ENCODE assay signal across 13 mouse cellular contexts in the genomic region with DNA sequence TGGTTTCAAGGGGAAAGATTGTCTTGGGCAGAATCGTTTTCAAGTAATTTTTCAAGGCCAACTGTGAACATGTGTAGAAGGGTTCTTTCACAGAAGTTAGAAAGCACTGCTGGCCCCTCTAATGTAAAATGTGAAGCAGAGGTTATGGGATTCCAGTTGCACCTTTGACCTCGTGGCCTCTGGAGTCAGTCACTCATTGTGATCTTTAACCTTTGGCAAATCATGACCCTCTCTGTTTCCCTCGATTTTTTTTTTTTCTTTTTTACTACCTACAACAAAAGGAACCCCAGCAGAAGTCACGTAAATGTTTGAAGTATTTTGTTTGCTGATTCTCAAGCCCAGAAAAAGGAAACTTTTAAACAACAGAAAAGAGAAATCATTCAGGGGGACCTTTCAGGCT.
DNase-seq lines count a peak whose midpoint lies in the region; ATAC-seq and TF ChIP-seq lines count a peak whose summit lies in the region.
"Had no signal": no experiment of that assay in that cellular context is flagged by ENCODE, and none has a peak within 500 bp of the region (broad histone marks: within the 10 kb centered on the region; RNA-seq: fewer than 3 reads in every experiment).

No protein-coding gene starts in this region.

- no peaks in the 10 kb centered on the region for H3K9me3 ChIP-seq in hindbrain, embryonic 10.5 days
- no peaks in the 10 kb centered on the region for H3K9me3 ChIP-seq in hindbrain, embryonic 13.5 days
- no peaks in the 10 kb centered on the region for H3K9me3 ChIP-seq in midbrain, embryonic 10.5 days (replicated peaks)
- H3K9me3 ChIP-seq in midbrain, postnatal 0 days (ENCODE audit: low read length), result no peaks in the 10 kb centered on the region
- H3K9me3 ChIP-seq in liver, embryonic 16.5 days (replicated peaks; ENCODE audit: control insufficient read depth, low read length), result no peaks in the 10 kb centered on the region
- H3K9me3 ChIP-seq: embryonic facial prominence, embryonic 13.5 days had no signal

- ATAC-seq in hindbrain, embryonic 13.5 days (ENCODE audit: low FRiP score), result no peak
- no peak for ATAC-seq in midbrain, postnatal 0 days (ENCODE audit: low FRiP score)
- peak; percentile 66 for ATAC-seq in liver, embryonic 16.5 days (ENCODE audit: low read depth)

- DNase-seq in hindbrain, embryonic 10.5 days (ENCODE audit: low spot score), result peak; percentile 71
- peak; percentile 45 for DNase-seq in midbrain, embryonic 10.5 days (ENCODE audit: low spot score)
- DNase-seq in midbrain, postnatal 0 days (ENCODE audit: low spot score), result no peak
- DNase-seq in forelimb bud, embryonic 11.5 days (ENCODE audit: low read depth, low spot score), result peak; percentile 23
- DNase-seq in gastrocnemius, postnatal 4 days (ENCODE audit: low spot score in 2 of 2), result no peak
- no peak for DNase-seq in cerebellum, adult 9-10 months
- DNase-seq: B cell, adult 2 months; cerebellum, adult 8-10 months; right cerebral cortex, postnatal 14 days had no signal

- no peak overlapping the region for H3K9ac ChIP-seq in hindbrain, embryonic 13.5 days
- no peak overlapping the region for H3K9ac ChIP-seq in midbrain, postnatal 0 days (replicated peaks; ENCODE audit: low read length, poor library complexity, severe bottlenecking)
- H3K9ac ChIP-seq in liver, embryonic 16.5 days (ENCODE audit: low read depth, low read length), result no peak overlapping the region
- H3K9ac ChIP-seq: embryonic facial prominence, embryonic 13.5 days; hindbrain, embryonic 14.5 days had no signal

- peaks cover 37% of the 10 kb centered on the region for H3K4me1 ChIP-seq in hindbrain, embryonic 10.5 days (replicated peaks)
- peaks cover 16% of the 10 kb centered on the region for H3K4me1 ChIP-seq in hindbrain, embryonic 13.5 days (replicated peaks)
- H3K4me1 ChIP-seq in midbrain, embryonic 10.5 days, result peaks cover 37% of the 10 kb centered on the region
- no peaks in the 10 kb centered on the region for H3K4me1 ChIP-seq in midbrain, postnatal 0 days (ENCODE audit: insufficient read depth, low read length)
- H3K4me1 ChIP-seq in liver, embryonic 16.5 days (ENCODE audit: control insufficient read depth, low read depth, low read length), result no peaks in the 10 kb centered on the region

- no peak overlapping the region for H3K4me2 ChIP-seq in hindbrain, embryonic 13.5 days
- H3K4me2 ChIP-seq in midbrain, postnatal 0 days (ENCODE audit: low read depth, low read length, poor library complexity, severe bottlenecking), result no peak overlapping the region
- H3K4me2 ChIP-seq in liver, embryonic 16.5 days (ENCODE audit: low read depth, low read length), result 0 out of 2 replicates have a peak overlapping the region, but pooled peaks have one; percentile 0

- no peaks in the 10 kb centered on the region for H3K27me3 ChIP-seq in hindbrain, embryonic 10.5 days (ENCODE audit: insufficient read depth, poor library complexity, severe bottlenecking)
- H3K27me3 ChIP-seq in hindbrain, embryonic 13.5 days, result no peaks in the 10 kb centered on the region
- peaks cover 6% of the 10 kb centered on the region; the same call in 1 of the 2 replicates for H3K27me3 ChIP-seq in midbrain, embryonic 10.5 days (ENCODE audit: low read depth, poor library complexity, severe bottlenecking)
- H3K27me3 ChIP-seq in midbrain, postnatal 0 days (ENCODE audit: insufficient read depth, low read length), result no peaks in the 10 kb centered on the region
- no peaks in the 10 kb centered on the region for H3K27me3 ChIP-seq in liver, embryonic 16.5 days (ENCODE audit: control insufficient read depth, insufficient read depth, low read depth, low read length)

- no peaks in the 10 kb centered on the region for H3K36me3 ChIP-seq in hindbrain, embryonic 10.5 days
- no peaks in the 10 kb centered on the region for H3K36me3 ChIP-seq in hindbrain, embryonic 13.5 days
- no peaks in the 10 kb centered on the region for H3K36me3 ChIP-seq in midbrain, embryonic 10.5 days
- no peaks in the 10 kb centered on the region for H3K36me3 ChIP-seq in midbrain, postnatal 0 days (ENCODE audit: insufficient read depth, low read length)
- no peaks in the 10 kb centered on the region for H3K36me3 ChIP-seq in liver, embryonic 16.5 days (ENCODE audit: control insufficient read depth, insufficient read depth)
- H3K36me3 ChIP-seq: embryonic facial prominence, embryonic 13.5 days had no signal

- 2% methylated on average over 4 of the region's 4 CpGs for WGBS in hindbrain, embryonic 10.5 days
- 9% methylated on average over 4 of the region's 4 CpGs for WGBS in hindbrain, embryonic 13.5 days
- WGBS in midbrain, embryonic 10.5 days, result under 1% methylated on average over 4 of the region's 4 CpGs
- 23% methylated on average over 4 of the region's 4 CpGs for WGBS in midbrain, postnatal 0 days
- WGBS in liver, embryonic 16.5 days (ENCODE audit: insufficient replicate concordance), result 20% methylated on average over 4 of the region's 4 CpGs

- H3K27ac ChIP-seq in hindbrain, embryonic 10.5 days, result peak overlapping the region; percentile 85
- H3K27ac ChIP-seq in hindbrain, embryonic 13.5 days, result no peak overlapping the region
- H3K27ac ChIP-seq in midbrain, embryonic 10.5 days (replicated peaks), result peak overlapping the region; percentile 79
- H3K27ac ChIP-seq in midbrain, postnatal 0 days (ENCODE audit: low read depth, low read length), result no peak overlapping the region
- H3K27ac ChIP-seq in liver, embryonic 16.5 days (ENCODE audit: low read length), result no peak overlapping the region
- H3K27ac ChIP-seq: embryonic facial prominence, embryonic 13.5 days; hindbrain, embryonic 14.5 days had no signal

- peak overlapping the region; percentile 13; the same call in 1 of the 2 replicates for H3K4me3 ChIP-seq in hindbrain, embryonic 10.5 days
- no peak overlapping the region for H3K4me3 ChIP-seq in hindbrain, embryonic 13.5 days
- no peak overlapping the region; the same call in 1 of the 2 replicates for H3K4me3 ChIP-seq in midbrain, embryonic 10.5 days
- H3K4me3 ChIP-seq in midbrain, postnatal 0 days (ENCODE audit: low read depth, low read length), result no peak overlapping the region
- H3K4me3 ChIP-seq in liver, embryonic 16.5 days (ENCODE audit: low read depth, low read length), result no peak overlapping the region
- H3K4me3 ChIP-seq: embryonic facial prominence, embryonic 13.5 days had no signal

- no peak for TF ChIP-seq CTCF in midbrain, postnatal 0 days (IDR thresholded peaks at IDR 0.05)

Comparison
In these comparisons a context has a peak if more than half of its experiments do, and no peak if none do; other contexts are left out.
1. DNase-seq: peak in hindbrain, embryonic 10.5 days (single experiment), midbrain, embryonic 10.5 days (single experiment) and forelimb bud, embryonic 11.5 days (single experiment); none in midbrain, postnatal 0 days (single experiment), gastrocnemius, postnatal 4 days (0 of 2) and cerebellum, adult 9-10 months (single experiment).
2. H3K27ac ChIP-seq: peak in hindbrain, embryonic 10.5 days (single experiment) and midbrain, embryonic 10.5 days (single experiment); none in hindbrain, embryonic 13.5 days (single experiment), midbrain, postnatal 0 days (single experiment) and liver, embryonic 16.5 days (single experiment).